Mouse (Mus musculus) forelimb bud, embryonic 11.5 days (tissue): ENCODE data around the gene Rbks.

Source experiments
- DNase-seq: peaks from one replicate; pipeline ENCODE4 v3.0.0-alpha.2; 2012; ENCODE audit warnings: low read depth, low spot score

Gene Rbks

DNA sequence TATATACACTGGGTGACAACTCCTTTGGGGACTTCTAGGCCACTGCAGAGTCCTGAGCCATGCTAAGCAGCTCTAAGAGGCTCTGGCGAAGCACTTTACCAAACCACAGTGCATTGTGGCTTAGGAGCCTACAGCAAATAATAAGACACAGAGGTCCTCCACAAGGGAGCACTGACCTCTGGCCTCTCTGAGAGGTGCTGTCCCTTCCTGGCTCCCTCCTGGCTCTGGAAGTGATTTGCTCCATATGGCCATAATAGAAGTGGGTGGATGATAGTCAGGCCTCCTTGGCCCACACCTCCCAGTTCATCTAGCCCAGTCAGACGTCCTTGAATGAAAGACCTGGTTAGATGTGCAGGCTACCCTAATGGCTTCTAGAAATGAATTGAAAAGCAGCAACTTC, 109.4 kb downstream of the Rbks start:
- DNase-seq, result no peak

DNA sequence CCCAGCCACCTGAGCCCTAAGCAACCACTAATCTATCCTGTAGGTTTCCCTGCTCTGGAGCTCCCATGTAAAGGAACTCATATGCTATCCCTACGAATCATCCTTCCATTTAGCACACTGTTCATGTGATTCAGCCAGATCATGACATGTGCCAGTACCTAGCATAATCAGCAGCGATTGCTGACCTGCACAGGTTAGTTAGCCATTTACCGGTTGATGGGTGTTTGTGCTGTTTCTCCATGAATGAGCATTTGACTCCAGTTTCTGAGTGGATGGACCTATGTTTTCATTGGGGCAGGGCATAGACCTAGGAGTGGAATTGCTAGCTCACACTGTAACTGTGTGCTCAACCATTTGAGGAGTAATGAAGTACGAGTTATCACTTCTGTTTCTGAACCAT, 111.9 kb downstream of the Rbks start:
- no peak for DNase-seq

DNA sequence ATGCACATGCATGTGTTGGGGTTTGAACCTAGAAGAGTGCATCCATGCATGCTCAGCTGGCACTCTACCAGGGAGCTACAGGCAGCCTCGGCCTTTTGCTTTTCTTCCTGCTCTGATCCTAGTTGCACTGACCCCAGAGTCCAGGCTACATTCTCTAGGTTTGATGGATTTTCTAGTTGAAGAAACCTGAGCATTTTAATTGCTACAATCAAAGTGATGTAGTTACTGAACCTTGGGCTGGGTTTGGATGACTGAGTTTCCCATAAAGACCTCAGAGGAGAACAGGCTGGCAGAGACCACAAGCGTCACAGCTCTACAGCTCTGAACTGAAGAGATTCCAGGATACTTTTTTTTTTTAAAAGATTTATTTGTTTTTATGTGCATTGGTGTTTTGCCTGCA, 114.2 kb downstream of the Rbks start:
- DNase-seq, result no peak

DNA sequence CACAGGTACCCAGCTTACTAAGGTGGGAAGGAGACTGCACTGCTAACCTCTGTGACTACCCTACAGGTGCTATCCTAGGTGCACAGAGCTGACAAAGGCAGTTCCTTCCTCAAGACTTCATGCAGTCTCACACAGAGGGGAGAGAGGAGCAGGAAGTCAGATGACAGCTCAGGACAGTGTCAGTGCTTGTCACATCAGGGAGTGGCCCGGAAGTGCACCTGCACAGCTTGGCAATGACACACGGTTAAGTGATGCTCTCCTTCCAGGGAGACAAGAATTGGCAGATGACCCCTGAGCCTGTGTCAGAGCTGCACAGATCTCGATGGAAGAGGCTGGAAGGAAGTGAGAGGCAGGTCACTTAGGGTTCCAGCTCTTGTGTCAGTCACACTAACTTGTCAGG, 115.5 kb downstream of the Rbks start:
- no peak for DNase-seq

DNA sequence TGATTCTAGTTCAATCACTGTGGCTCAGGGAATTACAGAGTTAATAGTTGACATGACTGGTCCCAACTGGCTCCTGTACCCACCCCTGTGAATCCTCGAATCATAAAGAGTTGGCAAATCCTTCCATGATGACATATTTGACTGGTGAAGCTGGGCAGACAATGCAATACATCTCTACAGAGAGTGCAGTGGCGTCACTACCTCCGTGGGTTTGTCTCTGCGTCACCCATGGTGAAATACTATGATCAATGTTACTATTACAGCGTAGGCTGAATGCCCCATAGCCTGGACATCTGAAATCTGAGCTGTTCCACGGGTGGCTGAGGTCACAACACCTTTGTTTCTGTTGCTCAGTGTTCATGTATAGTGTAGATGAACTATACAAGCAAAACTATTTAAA, 116.2 kb downstream of the Rbks start:
- DNase-seq, result no peak

DNA sequence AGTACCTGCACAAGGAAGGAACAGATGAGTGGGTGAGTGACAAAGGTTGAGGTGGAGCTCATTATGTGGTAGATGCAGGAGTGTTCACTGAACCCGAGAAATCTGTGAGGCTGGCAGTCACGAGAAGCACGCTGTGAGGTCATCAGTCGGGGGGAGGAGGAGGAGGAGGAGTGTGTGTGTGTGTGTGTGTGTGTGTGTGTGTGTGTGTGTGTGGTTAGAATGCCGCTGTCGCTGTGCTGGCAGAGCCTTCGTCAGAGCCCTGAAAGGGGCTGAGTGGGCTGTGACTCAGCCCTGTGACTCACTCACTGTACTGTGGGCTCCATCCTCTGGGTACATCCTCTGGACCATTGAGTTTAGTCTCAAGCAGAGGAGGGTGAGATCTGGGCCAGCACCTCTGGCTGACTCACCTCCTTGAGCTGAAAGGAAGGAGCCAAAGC, 120.9 kb downstream of the Rbks start:
- DNase-seq, result no peak
